Mouse (Mus musculus) testis, adult 2 months (tissue): ENCODE data around the gene Alox5.

Experiments used
- CTCF ChIP-seq: fragments of 200-500 bp; IDR thresholded peaks from 2 replicates; pipeline ENCODE4 v1.5.1; 2012; ENCODE audit warnings: low read depth, mild to moderate bottlenecking, inconsistent platforms, low read length, moderate library complexity; ENCODE audit not compliant: control insufficient read depth, insufficient read depth, insufficient replicate concordance
- POLR2A ChIP-seq: fragments of 200-500 bp; IDR thresholded peaks from 2 replicates; pipeline ENCODE4 v1.6.1; 2012; ENCODE audit warnings: low read depth, mild to moderate bottlenecking, inconsistent platforms, low read length, moderate library complexity; ENCODE audit not compliant: control insufficient read depth

- no peak for TF ChIP-seq CTCF
- no peak for TF ChIP-seq POLR2A
Observed at GRCm38 (mm10) chr6:116423664-116424063, 37.3 kb downstream of the Alox5 start.
